Mouse (Mus musculus) megakaryocyte, embryonic 14.5 days (primary cell): Measurements from ENCODE around the gene Med8. TPM values are rescaled to one million over a fixed set of nuclear protein-coding genes. Genes with fewer than 3 reads are reported as not detected.

Experiments
- H3K27me3 ChIP-seq: replicated peaks from 2 replicates; pipeline ENCODE3; 2012; ENCODE audit warnings: inconsistent platforms
- H3K36me3 ChIP-seq: replicated peaks from 2 replicates; pipeline ENCODE3; 2012; ENCODE audit warnings: low read length, inconsistent platforms, mixed read lengths
- H3K4me1 ChIP-seq: 2 replicates; pipeline ENCODE4 v1.6.1; 2012; ENCODE audit warnings: inconsistent platforms
- H3K4me3 ChIP-seq: replicated peaks from 2 replicates; pipeline ENCODE3; 2012; ENCODE audit warnings: moderate library complexity, mild to moderate bottlenecking, inconsistent platforms
- H3K9me3 ChIP-seq: 2 replicates; pipeline ENCODE4 v1.6.1; 2012; ENCODE audit warnings: inconsistent platforms
- FLI1 ChIP-seq: IDR thresholded peaks from 2 replicates; pipeline ENCODE4 v1.6.1; 2012; ENCODE audit warnings: low read length, inconsistent platforms, mixed read lengths
- GATA1 ChIP-seq: IDR thresholded peaks from 3 replicates; pipeline ENCODE4 v1.6.1; 2012; ENCODE audit warnings: mixed read lengths, low read length, inconsistent platforms, borderline replicate concordance
- polyA plus RNA-seq: library from polyadenylated mRNA; stranded (reverse); fragments of >175 nt; gene quantifications from 2 replicates; pipeline ENCODE4 v1.2.3, GENCODE M21; 2012; ENCODE audit warnings: low replicate concordance; ENCODE audit not compliant: insufficient read depth

Med8 gene
- polyA plus RNA-seq, 1 experiment, result 39.3 TPM

- Histone ChIP-seq H3K36me3 (peaks cover 99% of the 10 kb centered on the region), H3K27me3 (no peaks in the 10 kb centered on the region), H3K9me3 (no peaks in the 10 kb centered on the region), H3K4me3 (no peak overlapping the region), H3K4me1 (no peaks in the 10 kb centered on the region; the same call in 1 of the 2 replicates)
- no peak for TF ChIP-seq GATA1
- TF ChIP-seq FLI1, result no peak
Observed at GRCm38 (mm10) chr4:118375999-118376398, 33.1 kb upstream of the Med8 start.

- no peak overlapping the region for H3K4me3 ChIP-seq
- H3K9me3 ChIP-seq, result no peaks in the 10 kb centered on the region
- no peaks in the 10 kb centered on the region for H3K27me3 ChIP-seq
- TF ChIP-seq FLI1, result no peak
- no peak for TF ChIP-seq GATA1
- H3K36me3 ChIP-seq, result peaks cover 99% of the 10 kb centered on the region
- no peaks in the 10 kb centered on the region; the same call in 1 of the 2 replicates for H3K4me1 ChIP-seq
Observed at GRCm38 (mm10) chr4:118383271-118383670, 25.9 kb upstream of the Med8 start.

- Histone ChIP-seq H3K36me3 (peaks cover 100% of the 10 kb centered on the region), H3K27me3 (no peaks in the 10 kb centered on the region), H3K4me3 (no peak overlapping the region), H3K4me1 (no peaks in the 10 kb centered on the region), H3K9me3 (no peaks in the 10 kb centered on the region)
- TF ChIP-seq FLI1 (no peak), GATA1 (no peak)
Observed at GRCm38 (mm10) chr4:118387316-118387715, 21.8 kb upstream of the Med8 start.

- H3K9me3 ChIP-seq, result no peaks in the 10 kb centered on the region
- peaks cover 7% of the 10 kb centered on the region for H3K4me1 ChIP-seq
- TF ChIP-seq FLI1 (no peak), GATA1 (no peak)
- H3K36me3 ChIP-seq, result peaks cover 100% of the 10 kb centered on the region
- H3K4me3 ChIP-seq, result no peak overlapping the region
- H3K27me3 ChIP-seq, result no peaks in the 10 kb centered on the region
Observed at GRCm38 (mm10) chr4:118390146-118390545, 19.0 kb upstream of the Med8 start.

GRCm38 (mm10) chr4:118394505-118394904 is 14.6 kb upstream of the Med8 start:
- peaks cover 7% of the 10 kb centered on the region for H3K4me1 ChIP-seq
- H3K36me3 ChIP-seq, result peaks cover 99% of the 10 kb centered on the region

GRCm38 (mm10) chr4:118395289-118395688 is 13.8 kb upstream of the Med8 start:
- no peak for TF ChIP-seq GATA1
- no peak for TF ChIP-seq FLI1
- H3K9me3 ChIP-seq, result no peaks in the 10 kb centered on the region
- no peak overlapping the region for H3K4me3 ChIP-seq
- H3K4me1 ChIP-seq, result peaks cover 7% of the 10 kb centered on the region
- no peaks in the 10 kb centered on the region for H3K27me3 ChIP-seq
- H3K36me3 ChIP-seq, result peaks cover 99% of the 10 kb centered on the region

More at GRCm38 (mm10) chr4:118394505-118394904, 14.6 kb upstream of the Med8 start:
- Histone ChIP-seq H3K9me3 (no peaks in the 10 kb centered on the region), H3K4me3 (no peak overlapping the region), H3K27me3 (no peaks in the 10 kb centered on the region)
- TF ChIP-seq FLI1, result no peak
- TF ChIP-seq GATA1, result no peak

GRCm38 (mm10) chr4:118396433-118396832 is 12.7 kb upstream of the Med8 start:
- peaks cover 7% of the 10 kb centered on the region for H3K4me1 ChIP-seq
- H3K4me3 ChIP-seq, result no peak overlapping the region
- H3K36me3 ChIP-seq, result peaks cover 99% of the 10 kb centered on the region
- H3K27me3 ChIP-seq, result no peaks in the 10 kb centered on the region
- H3K9me3 ChIP-seq, result no peaks in the 10 kb centered on the region
- TF ChIP-seq GATA1 (no peak), FLI1 (no peak)

- H3K9me3 ChIP-seq, result no peaks in the 10 kb centered on the region
- H3K4me3 ChIP-seq, result no peak overlapping the region
- peaks cover 7% of the 10 kb centered on the region for H3K4me1 ChIP-seq
- H3K27me3 ChIP-seq, result no peaks in the 10 kb centered on the region
- H3K36me3 ChIP-seq, result peaks cover 99% of the 10 kb centered on the region
- TF ChIP-seq GATA1 (no peak), FLI1 (no peak)
Observed at GRCm38 (mm10) chr4:118398400-118398799, 10.7 kb upstream of the Med8 start.

- Histone ChIP-seq H3K27me3 (no peaks in the 10 kb centered on the region), H3K36me3 (peaks cover 86% of the 10 kb centered on the region), H3K4me3 (no peak overlapping the region), H3K4me1 (peaks cover 2% of the 10 kb centered on the region; the same call in 1 of the 2 replicates), H3K9me3 (no peaks in the 10 kb centered on the region)
- TF ChIP-seq GATA1, result no peak
- TF ChIP-seq FLI1, result no peak
Observed at GRCm38 (mm10) chr4:118401421-118401820, 7.7 kb upstream of the Med8 start.

- H3K4me1 ChIP-seq, result peaks cover 4% of the 10 kb centered on the region; the same call in 1 of the 2 replicates
- TF ChIP-seq FLI1, result no peak
- no peak for TF ChIP-seq GATA1
- peaks cover 83% of the 10 kb centered on the region for H3K36me3 ChIP-seq
- no peak overlapping the region for H3K4me3 ChIP-seq
- H3K27me3 ChIP-seq, result no peaks in the 10 kb centered on the region
- no peaks in the 10 kb centered on the region for H3K9me3 ChIP-seq
Observed at GRCm38 (mm10) chr4:118401918-118402317, 7.2 kb upstream of the Med8 start.

- H3K36me3 ChIP-seq, result peaks cover 78% of the 10 kb centered on the region
- TF ChIP-seq FLI1, result no peak
- no peak overlapping the region for H3K4me3 ChIP-seq
Observed at GRCm38 (mm10) chr4:118402701-118403100, 6.4 kb upstream of the Med8 start.

More at GRCm38 (mm10) chr4:118402701-118403100, 6.4 kb upstream of the Med8 start:
- peaks cover 11% of the 10 kb centered on the region for H3K4me1 ChIP-seq
- H3K27me3 ChIP-seq, result no peaks in the 10 kb centered on the region
- H3K9me3 ChIP-seq, result no peaks in the 10 kb centered on the region
